Mouse (Mus musculus) CH12.LX (cell line): Measurements from ENCODE around the gene Usp6nl. TPM values are rescaled to one million over a fixed set of nuclear protein-coding genes. Genes with fewer than 3 reads are reported as not detected.

Experiments used
- DNase-seq: peaks from one replicate; pipeline ENCODE4 v3.0.0-alpha.2; 2013; ENCODE audit errors: extremely low read depth
- H3K27ac ChIP-seq: 2 replicates; pipeline ENCODE4 v1.5.1; 2012; ENCODE audit warnings: low read depth, mild to moderate bottlenecking, control low read depth, moderate library complexity; ENCODE audit not compliant: insufficient read depth
- H3K27me3 ChIP-seq: replicated peaks from 2 replicates; pipeline ENCODE3; 2012; ENCODE audit warnings: inconsistent platforms
- H3K36me3 ChIP-seq, 2 experiments: replicated peaks in 1 of 2; 2 replicates each; pipeline versions ENCODE3 to v1.6.1; 2012; ENCODE audit warnings: inconsistent platforms in 1 of 2, low read length in 1 of 2, mild to moderate bottlenecking in 1 of 2, mixed read lengths in 1 of 2, moderate library complexity in 1 of 2; ENCODE audit not compliant: control insufficient read depth in 1 of 2, insufficient read depth in 1 of 2
- H3K4me1 ChIP-seq, 2 experiments: 2 replicates each; pipeline ENCODE4 v1.6.1; 2012; ENCODE audit warnings: inconsistent platforms in 1 of 2, moderate library complexity in 1 of 2; ENCODE audit not compliant: insufficient read depth in 2 of 2, control insufficient read depth in 1 of 2
- H3K4me2 ChIP-seq: 2 replicates; pipeline ENCODE4 v1.6.1; 2012; ENCODE audit warnings: low read depth, mild to moderate bottlenecking, control low read depth; ENCODE audit not compliant: poor library complexity, insufficient read depth, severe bottlenecking
- H3K4me3 ChIP-seq, 3 experiments: fragments of 150-350 bp in 1 of 3; sonication (generic) in 1 of 3; replicated peaks in 1 of 3; 2 replicates each; pipeline versions ENCODE3 to v1.5.1; 2011 to 2012; ENCODE audit warnings: low read depth in 2 of 3, low read length in 2 of 3, mild to moderate bottlenecking in 2 of 3, moderate library complexity in 2 of 3, control low read depth in 1 of 3, improper control_type of control experiment in 1 of 3, inconsistent platforms in 1 of 3, mixed read lengths in 1 of 3; ENCODE audit not compliant: poor library complexity in 1 of 3
- H3K79me2 ChIP-seq: replicated peaks from 2 replicates; pipeline ENCODE4 v1.6.1; 2012; ENCODE audit warnings: mild to moderate bottlenecking, moderate library complexity; ENCODE audit not compliant: control insufficient read depth, poor library complexity, insufficient read depth, severe bottlenecking; ENCODE audit errors: extremely low read depth
- H3K9ac ChIP-seq: 2 replicates; pipeline ENCODE4 v1.6.1; 2012; ENCODE audit warnings: low read depth, mild to moderate bottlenecking, control low read depth, moderate library complexity; ENCODE audit not compliant: insufficient read depth
- H3K9me3 ChIP-seq: replicated peaks from 2 replicates; pipeline ENCODE3; 2012; ENCODE audit warnings: low read length, inconsistent platforms, mixed read lengths
- CHD1 ChIP-seq: IDR thresholded peaks from 2 replicates; pipeline ENCODE4 v1.6.1; 2012; ENCODE audit warnings: low read depth, low read length, improper control_type of control experiment, inconsistent platforms
- E2F4 ChIP-seq: IDR thresholded peaks from 2 replicates; pipeline ENCODE4 v1.6.1; 2011; ENCODE audit warnings: low read depth, low read length, improper control_type of control experiment; ENCODE audit not compliant: insufficient replicate concordance
- ELF1 ChIP-seq: IDR thresholded peaks from 2 replicates; pipeline ENCODE4 v1.6.1; 2014; ENCODE audit warnings: low read depth, mild to moderate bottlenecking, inconsistent platforms, low read length, improper control_type of control experiment
- EP300 ChIP-seq: IDR thresholded peaks from 2 replicates; pipeline ENCODE4 v1.6.1; 2011; ENCODE audit warnings: low read length, improper control_type of control experiment
- ETS1 ChIP-seq: conservative IDR thresholded peaks from 2 replicates; pipeline ENCODE4 v1.6.1; 2012; ENCODE audit warnings: low read depth, mild to moderate bottlenecking, inconsistent platforms, low read length, improper control_type of control experiment, moderate library complexity
- IRF4 ChIP-seq: IDR thresholded peaks from 2 replicates; pipeline ENCODE4 v1.6.1; 2014; ENCODE audit warnings: low read depth, mild to moderate bottlenecking, inconsistent platforms, low read length, improper control_type of control experiment
- JUN ChIP-seq: IDR thresholded peaks from 2 replicates; pipeline ENCODE4 v1.6.1; 2011; ENCODE audit warnings: low read depth, mild to moderate bottlenecking, low read length, improper control_type of control experiment, moderate library complexity; ENCODE audit not compliant: insufficient read depth
- MAX ChIP-seq: IDR thresholded peaks from 2 replicates; pipeline ENCODE4 v1.6.1; 2011; ENCODE audit warnings: low read length, improper control_type of control experiment
- MAZ ChIP-seq: IDR thresholded peaks from 2 replicates; pipeline ENCODE4 v1.6.1; 2012; ENCODE audit warnings: low read depth, mild to moderate bottlenecking, inconsistent platforms, low read length, improper control_type of control experiment, moderate library complexity
- MEF2A ChIP-seq: IDR thresholded peaks from 2 replicates; pipeline ENCODE4 v1.6.1; 2014; ENCODE audit warnings: low read depth, mild to moderate bottlenecking, inconsistent platforms, low read length, improper control_type of control experiment, borderline replicate concordance
- MXI1 ChIP-seq: IDR thresholded peaks from 2 replicates; pipeline ENCODE4 v1.6.1; 2011; ENCODE audit warnings: mild to moderate bottlenecking, low read depth, low read length, improper control_type of control experiment
- NRF1 ChIP-seq: IDR thresholded peaks from 2 replicates; pipeline ENCODE4 v1.6.1; 2014; ENCODE audit warnings: low read depth, mild to moderate bottlenecking, inconsistent platforms, low read length, improper control_type of control experiment, moderate library complexity
- POLR2A ChIP-seq: IDR thresholded peaks from 2 replicates; pipeline ENCODE4 v1.6.1; 2011; ENCODE audit warnings: low read depth, mild to moderate bottlenecking, improper control_type of control experiment, low read length
- RAD21 ChIP-seq: IDR thresholded peaks from 2 replicates; pipeline ENCODE4 v1.6.1; 2011; ENCODE audit warnings: low read depth, mild to moderate bottlenecking, low read length, improper control_type of control experiment, moderate library complexity
- SIN3A ChIP-seq: IDR thresholded peaks from 2 replicates; pipeline ENCODE4 v1.6.1; 2012; ENCODE audit warnings: low read length, improper control_type of control experiment, inconsistent platforms
- TBP ChIP-seq: conservative IDR thresholded peaks from 2 replicates; pipeline ENCODE4 v1.6.1; 2011; ENCODE audit warnings: low read depth, low read length, improper control_type of control experiment
- TCF12 ChIP-seq: IDR thresholded peaks from 2 replicates; pipeline ENCODE4 v1.6.1; 2014; ENCODE audit warnings: low read depth, mild to moderate bottlenecking, inconsistent platforms, low read length, improper control_type of control experiment
- UBTF ChIP-seq: IDR thresholded peaks from 2 replicates; pipeline ENCODE4 v1.6.1; 2012; ENCODE audit warnings: low read depth, mild to moderate bottlenecking, inconsistent platforms, low read length, improper control_type of control experiment, moderate library complexity
- USF1 ChIP-seq: IDR thresholded peaks from 2 replicates; pipeline ENCODE4 v1.6.1; 2014; ENCODE audit warnings: low read depth, mild to moderate bottlenecking, inconsistent platforms, low read length, improper control_type of control experiment
- USF2 ChIP-seq: conservative IDR thresholded peaks from 2 replicates; pipeline ENCODE4 v1.6.1; 2011; ENCODE audit warnings: low read depth, low read length, improper control_type of control experiment
- ZC3H11A ChIP-seq: IDR thresholded peaks from 2 replicates; pipeline ENCODE4 v1.6.1; 2012; ENCODE audit warnings: low read depth, mild to moderate bottlenecking, inconsistent platforms, low read length, improper control_type of control experiment
- ZKSCAN1 ChIP-seq: IDR thresholded peaks from 2 replicates; pipeline ENCODE4 v1.6.1; 2012; ENCODE audit warnings: low read depth, inconsistent platforms, low read length, improper control_type of control experiment, borderline replicate concordance
- dilution Hi-C: fragments of 300-500 bp; cut with MboI; formaldehyde crosslinking; loops from 2 replicates; pipeline ENCODE4 v1.14.3; 2020; ENCODE audit warnings: low sequenced_read_pairs; ENCODE audit not compliant: extremely low pct_unique_long_range_greater_than_20kb, extremely low pct_ligation_motif_present
- in situ Hi-C: fragments of 300-500 bp; cut with MboI; formaldehyde crosslinking; loops from 3 replicates; pipeline ENCODE4 v1.14.3; 2019; ENCODE audit warnings: low sequenced_read_pairs, low pct_ligation_motif_present, low pct_unique_long_range_greater_than_20kb, mixed read lengths
- polyA plus RNA-seq: library from polyadenylated mRNA; unstranded; fragments of >175 nt; gene quantifications from 2 replicates; pipeline ENCODE4 v1.2.1, GENCODE M21; 2012; ENCODE audit warnings: low read depth; ENCODE audit not compliant: insufficient read length
- total RNA-seq, 2 experiments: library from RNA; depleted of rRNA; stranded (reverse); fragments of 300-350 nt in 1 of 2; fragments of >200 nt in 1 of 2; gene quantifications; 2 replicates each; pipeline ENCODE4 v1.2.3; 2012 to 2014

The Usp6nl gene
- total and polyA plus RNA-seq, 3 experiments, result 4.1 to 12.1 (median 4.6) TPM

DNA sequence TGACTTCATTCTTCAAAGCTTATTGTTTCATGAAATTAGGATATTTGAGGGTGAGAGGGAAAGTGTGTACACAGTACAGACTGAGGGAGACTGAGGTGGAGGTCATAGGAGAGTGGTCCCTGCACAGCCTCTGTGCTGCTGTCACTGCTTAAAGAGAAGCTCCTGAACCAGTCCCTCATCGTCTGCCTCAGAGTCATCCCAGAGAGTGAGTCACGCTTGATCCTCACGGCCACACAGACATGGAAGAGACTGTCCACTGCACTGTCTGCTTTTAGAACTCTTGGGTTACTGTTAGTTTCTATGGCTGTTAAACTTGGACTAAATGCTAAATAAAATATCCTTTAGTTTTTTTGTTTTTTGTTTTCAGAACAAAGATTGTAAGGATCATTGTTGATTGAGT is 3.2 kb downstream of the Usp6nl start:
- Histone ChIP-seq H3K4me1 (peaks cover 12 to 42% of the 10 kb centered on the region in 2 experiments; a peak in 3 of 4 replicates), H3K9me3 (no peaks in the 10 kb centered on the region), H3K4me2 (no peak overlapping the region), H3K9ac (no peak overlapping the region), H3K79me2 (peaks cover 11% of the 10 kb centered on the region), H3K27ac (no peak overlapping the region), H3K27me3 (no peaks in the 10 kb centered on the region), H3K36me3 (peaks cover 0 to 2% of the 10 kb centered on the region in 2 experiments), H3K4me3 (no peak overlapping the region)
- dilution Hi-C loops, result no loop called here
- TF ChIP-seq UBTF (no peak), CHD1 (no peak), TCF12 (no peak), MEF2A (no peak), NRF1 (no peak), JUN (no peak)
- DNase-seq, result no peak
- in situ Hi-C loops, result no loop called here

DNA sequence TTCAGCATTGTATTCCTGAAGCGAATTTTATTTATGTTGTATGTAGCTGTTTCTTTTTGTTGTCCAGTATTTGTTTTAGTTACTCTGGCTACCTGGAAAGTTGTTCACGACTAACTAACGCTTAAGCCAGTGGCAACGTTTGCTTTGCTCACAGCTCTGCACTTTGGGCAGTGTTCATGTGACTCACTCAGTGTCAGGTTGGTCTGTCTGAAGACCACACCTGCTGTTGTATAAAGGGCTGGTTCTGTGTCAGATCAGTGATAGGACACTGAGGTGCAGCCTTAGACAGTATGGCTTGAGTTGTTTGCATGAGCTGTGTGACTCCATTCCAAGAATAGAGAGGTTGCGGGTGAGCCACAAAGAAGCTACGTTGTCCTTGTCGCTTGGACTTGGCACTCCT is 6.5 kb downstream of the Usp6nl start:
- dilution Hi-C loops, result no loop called here
- Histone ChIP-seq H3K27me3 (no peaks in the 10 kb centered on the region), H3K4me1 (peaks cover 5 to 51% of the 10 kb centered on the region in 2 experiments; a peak in 3 of 4 replicates), H3K9ac (no peak overlapping the region), H3K27ac (no peak overlapping the region), H3K36me3 (peaks cover 0 to 9% of the 10 kb centered on the region in 2 experiments)
- no peak for DNase-seq
- in situ Hi-C loops, result no loop called here
- TF ChIP-seq ZKSCAN1 (no peak), USF1 (no peak), SIN3A (no peak), ZC3H11A (no peak)
- TF ChIP-seq, all 38 proteins: peak for 0
- Histone ChIP-seq H3K4me3 (no peak overlapping the region), H3K4me2 (no peak overlapping the region), H3K79me2 (peaks cover 5% of the 10 kb centered on the region), H3K9me3 (no peaks in the 10 kb centered on the region)

DNA sequence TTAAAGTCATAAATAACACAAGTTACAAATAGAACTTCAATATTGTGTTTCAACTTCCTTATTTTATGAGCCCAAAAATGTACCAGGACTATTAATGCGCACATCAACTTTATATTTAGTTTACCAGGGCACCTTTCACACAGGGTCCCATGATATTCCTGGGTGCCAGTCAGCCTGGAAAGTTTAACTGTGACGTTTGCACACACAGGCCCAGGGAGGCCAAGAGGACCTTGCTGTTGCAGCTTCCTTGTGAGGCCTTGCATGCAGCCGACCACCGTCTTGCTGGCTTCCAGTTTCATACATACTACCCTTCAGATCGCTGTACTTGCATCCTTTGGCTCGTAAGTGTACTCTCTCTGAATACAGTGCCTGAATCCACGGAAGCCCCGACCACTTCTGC is 8.3 kb downstream of the Usp6nl start:
- no peaks in the 10 kb centered on the region for H3K9me3 ChIP-seq
- H3K4me1 ChIP-seq, result peaks cover 2 to 56% of the 10 kb centered on the region in 2 experiments; a peak in 3 of 4 replicates
- H3K27me3 ChIP-seq, result no peaks in the 10 kb centered on the region
- no peak overlapping the region for H3K4me3 ChIP-seq
- no peak for DNase-seq
- dilution Hi-C loops (no loop called here), in situ Hi-C loops (no loop called here)
- no peak overlapping the region for H3K27ac ChIP-seq
- no peak overlapping the region for H3K9ac ChIP-seq
- peaks cover 0 to 9% of the 10 kb centered on the region in 2 experiments for H3K36me3 ChIP-seq
- no peak overlapping the region for H3K4me2 ChIP-seq
- TF ChIP-seq NRF1 (no peak), EP300 (no peak), MXI1 (no peak), POLR2A (no peak), MAZ (no peak), MAX (no peak), CHD1 (no peak), USF2 (no peak), ZKSCAN1 (no peak), ELF1 (no peak), RAD21 (no peak), E2F4 (no peak), TBP (no peak), ZC3H11A (no peak), IRF4 (no peak), ETS1 (no peak)
- H3K79me2 ChIP-seq, result no peaks in the 10 kb centered on the region
